Mouse (Mus musculus) WW6 (cell line): ENCODE measurements around the gene Baiap2.

Experiments used
- DNase-seq: peaks from one replicate; pipeline ENCODE4 v3.0.0-alpha.2; 2013; ENCODE audit warnings: low read depth, low spot score

Baiap2 gene

DNA sequence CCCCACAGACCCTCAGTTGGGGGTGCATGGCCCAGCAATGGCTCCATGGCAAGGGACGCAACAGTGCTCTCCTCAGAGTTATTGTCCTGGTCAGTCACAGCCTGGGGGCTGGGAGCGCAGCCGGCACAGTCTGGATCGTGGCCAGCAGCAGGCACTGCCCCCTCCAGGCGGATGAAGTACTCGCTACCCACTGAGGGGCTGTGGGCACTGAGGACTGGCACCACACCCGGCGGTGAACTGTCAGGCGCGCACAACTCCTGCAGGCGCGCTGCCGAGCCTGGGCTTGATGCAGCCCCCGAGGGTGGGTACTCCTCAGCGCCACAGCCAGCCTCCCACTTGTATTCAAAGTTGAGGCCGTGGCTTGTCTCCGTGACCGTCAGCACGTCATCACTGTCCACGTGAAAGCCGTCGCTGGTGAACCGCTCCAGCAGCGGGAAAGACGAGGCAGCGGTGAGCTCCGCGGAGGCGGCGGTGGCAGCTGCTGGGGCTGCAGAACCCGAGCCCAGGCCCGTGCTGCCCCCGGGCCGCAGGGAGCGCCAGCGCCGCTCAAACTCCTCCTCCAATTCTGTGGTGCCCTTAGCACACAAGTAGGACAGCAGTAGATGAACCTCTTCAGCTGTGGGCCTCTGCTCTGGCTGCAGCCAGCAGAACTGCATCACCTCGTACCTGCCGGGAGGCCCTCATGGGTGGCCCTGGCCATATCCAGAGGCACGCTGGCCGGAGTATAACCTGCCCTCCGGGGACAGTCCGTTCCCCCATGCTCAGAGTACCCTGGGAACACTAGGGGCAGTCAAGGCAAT is 69.4 kb downstream of the Baiap2 start:
- no peak for DNase-seq

DNA sequence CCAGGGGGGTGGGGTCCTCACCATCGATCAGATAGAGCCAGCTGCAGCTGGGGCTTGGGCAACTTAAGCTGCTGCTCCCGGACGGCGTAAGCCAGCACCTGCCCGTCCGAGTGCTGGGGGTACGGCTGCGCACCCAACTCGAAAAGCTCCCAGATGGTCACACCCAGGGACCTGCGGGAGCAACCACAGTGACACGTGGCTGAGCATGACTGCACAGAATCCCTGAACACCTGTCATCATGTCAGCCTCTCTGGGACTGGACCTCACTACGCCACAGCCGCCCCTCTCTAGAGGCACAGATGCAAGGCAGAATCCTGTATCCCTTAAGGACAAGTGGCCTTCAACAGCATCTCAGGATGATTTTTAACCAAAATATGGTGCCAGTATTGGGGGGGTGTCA is 70.1 kb downstream of the Baiap2 start:
- no peak for DNase-seq

DNA sequence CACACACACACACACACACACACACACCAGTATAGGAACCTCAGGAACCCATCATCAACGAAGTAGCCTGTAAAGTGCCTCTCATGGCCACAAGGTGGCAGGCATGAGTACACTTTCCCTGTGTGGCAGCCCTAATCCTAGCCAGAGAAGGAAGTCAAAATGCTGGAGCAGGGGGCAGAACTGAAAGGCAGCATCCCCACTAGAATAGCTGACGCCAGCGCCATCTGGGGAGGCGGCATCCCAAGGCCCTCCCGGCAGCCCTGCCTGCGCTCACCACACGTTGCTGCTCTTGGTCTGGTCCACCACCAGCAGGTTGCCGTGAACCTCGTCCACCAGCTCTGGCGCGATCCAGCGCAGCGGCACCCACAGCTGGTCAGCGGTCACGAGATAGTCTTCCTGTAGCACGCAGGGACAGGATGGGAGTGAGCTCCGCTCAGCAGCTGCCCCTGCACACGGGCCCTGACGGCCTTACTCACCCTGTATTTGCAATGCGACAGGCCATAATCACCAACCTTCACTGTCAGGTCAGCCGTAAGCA is 70.7 kb downstream of the Baiap2 start:
- DNase-seq = peak; percentile 92

DNA sequence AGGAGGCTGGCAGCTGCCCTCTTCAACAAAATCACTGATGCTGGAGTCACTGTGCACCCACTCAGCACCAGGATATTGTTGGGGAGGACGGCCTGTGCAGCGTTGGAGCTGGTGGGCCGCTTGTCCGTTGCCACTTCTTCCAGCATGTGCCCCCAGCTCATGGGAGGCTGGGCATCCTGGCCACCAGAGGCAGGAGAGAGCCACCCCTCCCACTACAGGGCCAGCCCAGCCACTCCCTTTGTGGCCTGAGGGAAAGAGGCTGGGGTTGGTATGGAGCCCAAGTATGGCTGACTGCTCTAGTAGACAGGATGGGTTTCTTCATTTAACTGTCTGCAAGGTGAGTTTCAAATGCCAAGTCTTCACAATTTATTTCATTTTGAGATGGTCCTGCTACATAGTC is 72.2 kb downstream of the Baiap2 start:
- no peak for DNase-seq

DNA sequence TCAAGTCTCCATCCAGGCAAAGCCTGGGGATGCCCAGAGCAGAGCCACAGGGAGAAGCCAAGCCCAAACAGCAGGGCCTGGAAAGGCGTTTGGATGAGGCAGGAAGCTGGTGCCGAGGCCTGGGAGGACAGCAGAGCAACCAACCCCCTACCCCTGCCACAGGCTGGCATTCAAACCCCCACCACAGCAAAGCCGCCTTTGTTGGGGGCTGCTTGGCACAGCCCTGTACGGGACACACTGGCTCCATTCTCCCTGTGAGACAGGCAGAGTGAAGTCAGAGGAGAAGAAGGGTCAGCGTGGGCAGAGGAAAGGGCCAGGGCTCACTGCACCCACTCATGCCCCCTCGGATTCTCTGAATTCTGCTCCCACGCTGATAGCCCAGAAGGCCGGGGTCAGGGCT is 74.4 kb downstream of the Baiap2 start:
- DNase-seq = no peak

DNA sequence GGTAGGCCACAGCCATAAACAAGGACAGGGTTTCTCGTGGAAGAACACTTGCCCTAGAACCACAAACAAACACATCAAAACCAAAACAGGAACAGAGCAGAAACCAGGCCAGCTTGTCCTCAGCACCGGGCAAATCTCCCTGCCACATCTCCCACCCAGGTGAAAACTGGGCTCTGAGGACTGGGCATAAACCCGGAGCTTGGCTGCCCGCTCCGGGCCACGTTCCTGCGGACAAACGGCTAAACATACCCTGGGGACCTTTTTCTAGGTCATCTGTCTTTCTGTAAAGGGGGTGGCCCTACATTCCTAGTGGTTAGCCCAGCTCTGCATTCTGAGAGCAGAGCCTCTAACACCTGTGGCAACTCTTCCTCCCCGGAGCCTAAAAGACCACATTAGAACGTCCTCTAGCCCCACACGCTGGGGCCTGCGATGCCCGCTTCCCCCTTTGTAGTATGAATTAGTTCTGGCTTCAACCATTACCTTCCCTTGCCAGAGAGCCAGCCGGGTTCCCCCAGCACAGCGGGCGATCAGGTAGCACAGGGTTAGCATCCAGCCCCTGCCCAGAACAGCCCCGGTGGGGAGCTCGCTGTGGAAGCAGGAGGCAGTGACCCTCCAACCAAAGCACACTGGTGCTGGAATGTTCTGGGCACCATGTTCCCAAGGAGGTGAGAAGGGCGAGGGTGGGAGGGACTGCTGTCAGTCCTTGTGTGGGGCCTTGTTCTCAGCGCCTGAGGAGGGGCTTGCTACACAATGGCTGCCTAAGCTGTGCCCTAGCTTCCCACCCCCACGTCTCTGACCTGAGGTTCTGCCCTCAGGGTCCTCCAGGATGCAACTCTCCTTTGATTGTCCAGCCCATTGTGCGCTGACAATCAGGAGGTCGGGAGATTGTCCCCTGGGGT is 77.2 kb downstream of the Baiap2 start:
- no peak for DNase-seq

DNA sequence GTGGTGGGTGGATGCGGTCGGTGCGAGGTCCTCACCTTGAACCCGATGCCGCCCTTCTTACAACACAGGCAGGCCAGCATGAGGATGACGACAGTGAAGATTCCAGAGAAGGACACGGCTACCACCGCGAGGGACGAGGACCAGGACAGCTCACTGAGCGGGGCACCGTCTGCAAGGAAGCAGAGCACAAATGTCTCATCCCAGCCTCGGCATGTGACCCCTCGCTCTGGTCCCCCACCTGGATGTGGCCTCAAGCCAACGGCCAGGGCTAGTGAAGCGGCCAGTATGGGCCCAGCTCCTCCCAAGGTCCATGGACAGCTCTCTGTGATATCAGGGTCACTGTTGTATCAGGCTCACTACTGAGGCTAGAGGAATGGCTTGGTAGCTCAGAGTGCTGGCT is 78.8 kb downstream of the Baiap2 start:
- no peak for DNase-seq

DNA sequence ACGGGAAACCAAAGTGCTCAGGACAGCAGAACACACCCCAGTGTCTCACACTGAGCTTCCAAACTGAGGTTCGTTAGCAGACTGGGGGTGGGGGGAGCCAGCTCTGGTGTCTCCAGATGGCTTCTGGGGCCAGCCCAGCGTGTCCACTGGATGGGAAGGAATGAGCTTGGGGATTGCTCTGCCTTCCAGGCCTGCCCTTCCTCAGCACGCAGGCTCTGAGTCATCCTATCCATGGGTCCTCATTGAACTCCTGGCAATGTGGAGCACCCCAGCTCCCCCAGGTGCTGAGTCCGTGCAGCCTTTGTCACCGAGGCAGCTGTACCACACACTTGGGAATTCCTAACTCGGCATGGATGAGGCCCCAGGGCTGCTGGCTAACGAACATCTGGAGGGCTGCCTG is 79.7 kb downstream of the Baiap2 start:
- no peak for DNase-seq

DNA sequence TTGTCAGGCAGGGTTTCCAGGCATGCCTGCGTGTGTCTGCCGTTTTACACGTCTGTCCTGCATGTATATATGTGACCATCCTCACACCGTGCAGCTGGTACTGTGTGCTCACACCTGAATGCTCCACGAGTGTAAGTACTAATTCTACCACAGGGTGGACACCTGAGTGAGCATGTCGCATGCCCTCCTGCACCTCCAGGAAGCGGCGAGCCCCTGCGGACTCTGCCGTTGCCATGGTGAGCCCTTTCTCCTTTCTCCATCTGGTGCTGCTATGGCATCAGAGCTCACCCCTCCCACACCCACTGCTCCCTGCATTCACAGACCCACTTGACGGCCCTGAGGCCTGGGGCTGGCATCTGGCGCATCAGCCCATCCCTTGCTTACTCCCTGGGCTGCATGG is 80.3 kb downstream of the Baiap2 start:
- DNase-seq = no peak

DNA sequence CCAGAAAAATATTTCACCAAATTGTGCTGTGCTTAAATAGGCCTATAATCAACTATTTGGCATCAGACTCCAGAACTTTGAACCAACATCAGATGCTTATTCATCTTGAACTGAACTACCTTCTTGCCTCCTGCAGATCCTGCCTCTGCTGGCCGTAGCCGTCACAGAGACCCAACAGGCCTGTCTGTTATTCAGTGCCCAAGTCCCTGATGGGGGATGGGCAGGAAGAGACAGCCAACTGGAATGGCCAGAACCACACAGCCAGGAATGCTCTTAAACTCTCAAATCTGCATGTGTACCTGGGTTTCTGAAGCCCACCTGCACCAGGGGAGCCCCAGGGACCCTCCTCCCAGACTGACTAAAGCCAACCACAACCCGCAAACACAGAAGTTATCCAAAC is 84.4 kb downstream of the Baiap2 start:
- no peak for DNase-seq

DNA sequence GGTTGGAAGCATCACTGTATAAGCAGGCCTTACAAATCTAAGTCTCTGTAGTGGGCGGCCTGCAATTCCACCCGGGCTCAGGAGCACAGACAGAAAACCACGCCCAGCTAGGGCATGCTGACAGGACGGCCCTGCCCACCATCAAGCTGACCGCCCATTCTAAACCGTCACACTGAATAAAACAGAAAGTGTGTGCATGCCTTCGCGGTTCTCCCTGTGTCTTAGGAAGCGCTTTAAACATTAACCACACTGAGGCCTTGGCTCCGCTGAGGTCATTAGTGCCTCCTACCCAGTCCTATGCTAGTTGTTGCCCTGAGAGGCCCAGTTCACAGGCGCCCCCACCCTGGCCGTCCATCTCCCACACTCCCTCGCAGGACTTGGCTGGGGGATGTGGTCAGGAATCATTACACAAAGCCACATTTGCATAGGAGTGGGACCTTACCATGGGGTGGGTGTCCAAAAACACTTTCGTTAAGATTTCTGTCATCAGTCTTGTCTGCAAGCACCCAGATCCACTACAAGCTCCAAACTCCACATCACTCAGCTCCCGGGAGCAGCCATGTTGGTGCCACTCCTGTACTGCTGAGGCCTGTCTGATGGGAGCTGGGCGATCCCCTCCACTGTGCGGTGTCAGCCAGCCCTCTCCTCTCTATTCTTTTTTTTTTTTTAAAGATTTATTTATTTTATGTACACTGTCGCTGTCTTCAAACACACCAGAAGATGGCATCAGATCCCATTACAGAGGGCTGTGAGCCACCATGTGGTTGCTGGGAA is 85.9 kb downstream of the Baiap2 start:
- no peak for DNase-seq

DNA sequence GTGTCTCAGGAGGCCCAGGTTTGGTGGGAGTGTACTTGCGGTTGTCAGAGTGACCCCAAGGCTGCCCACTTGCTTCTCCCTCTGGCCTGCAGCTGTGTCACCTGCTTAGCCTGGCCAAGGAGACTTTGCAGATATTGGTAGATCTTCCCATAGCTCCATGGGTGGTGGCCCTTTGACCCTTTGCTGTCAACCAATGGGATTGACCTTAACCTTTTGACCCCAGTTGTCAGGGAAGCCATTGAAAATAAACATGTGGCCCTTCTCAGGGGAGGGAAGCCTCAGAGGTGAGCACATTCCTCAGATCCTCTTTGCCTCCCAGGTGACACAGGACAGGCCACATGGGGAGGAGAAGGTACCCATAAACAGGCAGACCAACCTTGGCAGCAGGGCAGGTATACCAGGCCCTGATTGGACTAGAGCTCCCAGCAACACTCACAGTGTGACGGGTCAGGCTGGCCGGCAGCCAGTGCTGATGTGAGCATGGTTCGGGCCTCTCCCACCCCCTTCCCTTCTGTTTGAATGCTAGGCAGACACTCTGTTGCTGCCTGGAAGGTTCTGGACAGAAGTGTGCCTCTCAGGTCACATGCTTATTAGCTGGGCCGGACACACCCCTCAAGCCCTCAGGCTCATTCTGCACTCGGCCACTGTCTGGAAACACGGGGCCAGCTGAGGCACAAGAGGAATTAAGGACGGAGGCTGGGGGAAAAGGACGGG is 87.0 kb downstream of the Baiap2 start:
- DNase-seq = no peak

DNA sequence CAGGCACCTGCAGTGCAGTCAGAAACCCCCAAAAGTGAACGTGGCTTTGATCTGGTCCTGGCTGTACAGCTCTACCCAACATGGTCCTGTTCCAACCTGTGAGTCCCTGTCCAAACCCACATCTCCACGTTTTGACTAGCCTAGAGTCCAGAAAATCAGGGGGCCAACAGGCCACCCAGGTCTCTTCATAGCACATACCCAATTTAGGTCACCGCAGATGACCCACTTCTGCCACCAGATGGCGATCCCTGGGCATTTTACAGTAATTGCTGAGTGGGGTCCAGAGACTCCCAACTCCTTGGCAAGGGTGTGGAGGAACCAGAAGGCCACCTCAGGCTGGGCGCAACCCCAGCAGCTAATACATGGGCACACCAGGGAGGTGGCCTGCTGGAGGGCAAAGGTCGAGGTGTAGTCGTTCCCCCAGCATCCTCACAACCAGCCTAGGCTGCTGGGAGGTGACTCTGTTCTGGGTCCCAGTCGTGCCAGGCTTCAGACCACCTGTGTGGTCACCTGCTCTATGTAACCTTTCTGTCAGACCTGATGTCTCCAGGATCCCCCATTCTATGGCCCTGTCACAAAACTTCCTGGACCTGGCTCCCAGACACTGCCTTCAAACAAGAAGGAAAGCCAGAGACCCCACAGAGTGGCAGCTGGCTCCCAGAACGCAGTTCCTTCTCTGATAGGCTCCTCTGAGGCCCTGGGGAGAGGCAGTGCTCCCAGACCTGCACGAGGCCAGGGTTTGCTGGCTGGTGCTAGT is 87.8 kb downstream of the Baiap2 start:
- DNase-seq = no peak

DNA sequence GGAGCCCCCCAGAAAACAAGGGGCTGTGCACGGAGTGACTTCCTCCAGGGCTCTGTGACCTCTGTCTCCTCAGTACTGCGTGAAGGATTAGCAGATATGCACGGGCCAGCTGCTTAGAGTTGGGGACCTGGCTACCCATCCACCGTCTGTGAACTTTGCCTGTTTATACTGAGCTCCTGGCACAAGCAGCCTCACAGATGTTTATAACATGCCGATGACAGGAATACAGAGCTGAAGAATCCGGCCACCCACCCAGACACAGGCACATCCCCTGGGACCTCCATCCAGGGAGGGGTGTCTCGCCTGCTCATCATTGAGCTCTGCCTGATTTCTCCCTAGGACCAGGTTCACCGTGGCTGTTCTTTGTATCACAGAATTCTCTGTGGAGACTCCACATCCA is 89.5 kb downstream of the Baiap2 start:
- no peak for DNase-seq

DNA sequence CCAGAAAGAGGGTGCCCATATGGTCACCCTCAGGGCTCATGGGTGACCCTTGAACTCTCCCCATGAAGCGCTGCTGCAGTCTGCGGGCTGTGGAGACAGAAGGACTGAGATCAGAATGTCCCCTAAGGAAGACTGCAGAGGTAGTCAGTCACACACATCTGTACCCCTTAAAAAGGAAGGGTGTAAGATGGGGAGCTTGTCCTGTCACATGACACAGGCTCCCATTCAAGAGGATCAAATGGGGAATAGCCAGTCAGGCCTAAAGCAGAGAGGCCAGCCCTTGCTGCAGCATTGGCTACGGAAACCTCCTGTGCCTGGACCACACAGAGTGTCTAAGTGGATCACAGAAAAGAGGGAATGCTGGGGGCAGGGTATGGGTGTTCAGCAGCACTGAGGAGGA is 90.9 kb downstream of the Baiap2 start:
- DNase-seq = no peak

DNA sequence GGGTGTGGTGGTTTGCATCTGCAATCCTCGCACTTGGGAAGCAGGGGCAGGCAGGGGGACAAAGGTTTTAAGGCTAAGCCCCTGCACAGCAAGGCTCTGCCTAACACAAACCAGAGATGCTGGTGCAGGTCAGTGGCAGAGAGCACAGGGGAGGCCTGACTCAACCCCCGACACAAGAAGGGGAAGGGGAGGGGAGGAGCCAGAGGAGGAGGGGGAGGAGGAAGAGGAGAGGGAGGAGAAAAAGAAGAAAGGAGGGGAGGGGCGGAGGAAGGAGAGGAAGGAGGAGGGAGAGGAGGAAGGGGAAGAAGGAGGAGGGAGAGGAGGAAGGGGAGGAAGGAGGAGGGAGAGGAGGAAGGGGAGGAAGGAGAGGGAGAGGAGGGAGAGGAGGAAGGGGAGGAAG is 91.7 kb downstream of the Baiap2 start:
- DNase-seq = no peak

DNA sequence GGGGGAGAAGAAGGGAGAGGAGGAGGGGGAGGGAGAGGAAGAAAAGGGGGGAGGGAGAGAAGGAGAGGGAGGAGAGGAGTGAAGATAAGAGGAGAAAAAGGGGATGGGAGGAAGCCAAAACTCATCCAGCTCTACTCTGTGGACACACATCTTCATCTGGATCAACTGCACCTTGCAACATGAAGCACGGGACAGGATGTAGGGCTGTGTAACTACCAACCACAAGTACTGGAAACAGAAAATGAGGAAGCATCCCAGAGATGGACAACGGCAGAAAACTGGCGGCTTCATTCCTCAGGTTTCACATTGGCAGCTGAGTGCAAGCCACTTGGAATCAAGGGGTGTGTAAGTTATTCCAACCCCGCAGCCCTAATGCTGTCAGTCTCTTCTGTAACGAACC is 92.2 kb downstream of the Baiap2 start:
- no peak for DNase-seq

DNA sequence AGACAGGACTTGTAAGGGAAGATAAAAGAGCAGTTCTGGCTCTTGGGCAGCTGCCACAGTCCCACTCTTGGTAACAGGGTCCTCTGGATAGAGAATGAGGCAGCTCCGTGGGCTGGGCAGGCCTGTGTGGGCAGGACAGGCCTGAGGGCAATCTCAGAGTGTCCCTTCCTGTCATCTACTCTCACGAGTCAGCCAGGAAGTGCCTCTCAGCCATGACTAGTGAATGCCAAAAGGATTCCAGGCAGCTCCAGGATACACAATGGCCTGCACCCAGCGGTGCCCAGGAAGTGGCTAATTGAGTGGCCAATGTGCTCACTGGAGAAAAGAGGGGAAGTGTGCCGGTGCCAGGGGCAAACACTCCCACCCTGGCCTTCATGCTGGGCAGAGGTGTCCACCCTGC is 97.0 kb downstream of the Baiap2 start:
- DNase-seq = no peak

DNA sequence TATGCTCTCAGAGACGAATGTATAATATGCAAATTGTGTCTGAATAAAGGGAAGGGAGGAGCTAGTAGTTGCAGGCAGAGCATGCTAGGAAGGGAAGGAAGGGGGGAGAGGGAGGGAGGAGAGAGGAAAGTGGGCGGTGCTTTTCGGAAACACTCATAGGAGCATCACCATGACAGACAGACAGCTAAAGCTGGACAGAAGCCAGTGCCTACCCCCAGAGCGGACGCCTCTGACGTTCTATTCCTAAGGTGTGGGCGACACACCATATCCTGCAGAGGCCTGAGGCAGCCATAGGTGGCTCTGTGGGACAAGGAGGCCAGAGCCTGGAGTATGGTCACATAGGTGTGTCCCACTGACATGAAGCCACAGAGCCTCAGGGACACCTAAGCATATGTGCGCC is 97.9 kb downstream of the Baiap2 start:
- DNase-seq = no peak
